Mouse (Mus musculus): ENCODE data around the gene Bpifb5. TPM values are rescaled to one million over a fixed set of nuclear protein-coding genes. Genes with fewer than 3 reads are reported as not detected.
"Not testable (repeated sequence)": the region's sequence is repeated elsewhere in the genome, so short reads cannot be mapped to it uniquely, and the experiment has no call there.

The Bpifb5 gene
- polyA plus RNA-seq, 1 experiment from 2014 or later = not detected

- Histone ChIP-seq H3K4me2 (no peak overlapping the region), H3K27me3 (no peaks in the 10 kb centered on the region), H3K4me1 (replicated peaks) (no peaks in the 10 kb centered on the region), H3K9ac (replicated peaks) (no peak overlapping the region), H3K36me3 (no peaks in the 10 kb centered on the region), H3K9me3 (no peaks in the 10 kb centered on the region), H3K27ac (no peak overlapping the region), H3K4me3 (replicated peaks) (no peak overlapping the region)
- 86% methylated on average over 6 of the region's 6 CpGs for WGBS
- no peak for ATAC-seq (ENCODE audit: insufficient number of reproducible peaks, insufficient read depth, low FRiP score, low TSS enrichment, low read depth)
Observed at GRCm38 (mm10) chr2:154240771-154241170, 17.2 kb downstream of the Bpifb5 start.

- not testable (repeated sequence) for H3K27me3 ChIP-seq; H3K4me3 ChIP-seq (replicated peaks); H3K36me3 ChIP-seq; H3K9me3 ChIP-seq; H3K4me1 ChIP-seq (replicated peaks); ATAC-seq (ENCODE audit: insufficient number of reproducible peaks, insufficient read depth, low FRiP score, low TSS enrichment, low read depth); H3K4me2 ChIP-seq; H3K27ac ChIP-seq; H3K9ac ChIP-seq (replicated peaks)
- WGBS = 93% methylated on average over 11 of the region's 12 CpGs
Observed at GRCm38 (mm10) chr2:154242726-154243125, 19.2 kb downstream of the Bpifb5 start.

GRCm38 (mm10) chr2:154243356-154244036 is 20.0 kb downstream of the Bpifb5 start:
- H3K27ac ChIP-seq = no peak overlapping the region
- H3K4me2 ChIP-seq = no peak overlapping the region
- no peaks in the 10 kb centered on the region for H3K9me3 ChIP-seq
- H3K9ac ChIP-seq (replicated peaks) = no peak overlapping the region
- H3K4me1 ChIP-seq (replicated peaks) = no peaks in the 10 kb centered on the region
- WGBS = 84% methylated on average over 10 of the region's 10 CpGs
- no peaks in the 10 kb centered on the region for H3K36me3 ChIP-seq
- no peak for ATAC-seq (ENCODE audit: insufficient number of reproducible peaks, insufficient read depth, low FRiP score, low TSS enrichment, low read depth)
- no peak overlapping the region for H3K4me3 ChIP-seq (replicated peaks)
- H3K27me3 ChIP-seq = no peaks in the 10 kb centered on the region

GRCm38 (mm10) chr2:154245322-154245721 is 21.8 kb downstream of the Bpifb5 start:
- H3K36me3 ChIP-seq = no peaks in the 10 kb centered on the region
- H3K4me3 ChIP-seq (replicated peaks) = no peak overlapping the region
- no peak overlapping the region for H3K4me2 ChIP-seq
- no peaks in the 10 kb centered on the region for H3K9me3 ChIP-seq
- H3K9ac ChIP-seq (replicated peaks) = no peak overlapping the region
- no peak for ATAC-seq (ENCODE audit: insufficient number of reproducible peaks, insufficient read depth, low FRiP score, low TSS enrichment, low read depth)
- H3K4me1 ChIP-seq (replicated peaks) = no peaks in the 10 kb centered on the region
- WGBS = 87% methylated on average over 5 of the region's 5 CpGs
- H3K27me3 ChIP-seq = no peaks in the 10 kb centered on the region
- no peak overlapping the region for H3K27ac ChIP-seq

GRCm38 (mm10) chr2:154255254-154255653 is 31.7 kb downstream of the Bpifb5 start:
- ATAC-seq (ENCODE audit: insufficient number of reproducible peaks, insufficient read depth, low FRiP score, low TSS enrichment, low read depth) = not testable (repeated sequence)
- WGBS = 89% methylated on average over 2 of the region's 4 CpGs

GRCm38 (mm10) chr2:154255770-154256169 is 32.2 kb downstream of the Bpifb5 start:
- Histone ChIP-seq H3K27me3 (no peaks in the 10 kb centered on the region), H3K9me3 (no peaks in the 10 kb centered on the region), H3K36me3 (no peaks in the 10 kb centered on the region), H3K27ac (no peak overlapping the region), H3K9ac (replicated peaks) (no peak overlapping the region), H3K4me2 (no peak overlapping the region), H3K4me1 (replicated peaks) (no peaks in the 10 kb centered on the region), H3K4me3 (replicated peaks) (no peak overlapping the region)
- ATAC-seq (ENCODE audit: insufficient number of reproducible peaks, insufficient read depth, low FRiP score, low TSS enrichment, low read depth) = no peak
- WGBS = 81% methylated on average over 4 of the region's 4 CpGs

More at GRCm38 (mm10) chr2:154255254-154255653, 31.7 kb downstream of the Bpifb5 start:
- not testable (repeated sequence) for H3K27ac ChIP-seq; H3K36me3 ChIP-seq; H3K4me3 ChIP-seq (replicated peaks); H3K4me2 ChIP-seq; H3K9ac ChIP-seq (replicated peaks); H3K4me1 ChIP-seq (replicated peaks); H3K27me3 ChIP-seq; H3K9me3 ChIP-seq

- not testable (repeated sequence) for H3K27ac ChIP-seq; ATAC-seq (ENCODE audit: insufficient number of reproducible peaks, insufficient read depth, low FRiP score, low TSS enrichment, low read depth); H3K4me2 ChIP-seq; H3K9ac ChIP-seq (replicated peaks); H3K36me3 ChIP-seq; H3K4me1 ChIP-seq (replicated peaks); H3K4me3 ChIP-seq (replicated peaks); H3K9me3 ChIP-seq; H3K27me3 ChIP-seq
- 84% methylated on average over 5 of the region's 5 CpGs for WGBS
Observed at GRCm38 (mm10) chr2:154257554-154257953, 34.0 kb downstream of the Bpifb5 start, which contains the start of gene Bpifb9a. Gene Bpifb9a, plus strand, starts transcription at chr2:154257854.

- H3K9ac ChIP-seq (replicated peaks); H3K9me3 ChIP-seq; H3K4me3 ChIP-seq (replicated peaks); H3K36me3 ChIP-seq; H3K27ac ChIP-seq; H3K4me2 ChIP-seq; ATAC-seq (ENCODE audit: insufficient number of reproducible peaks, insufficient read depth, low FRiP score, low TSS enrichment, low read depth); H3K27me3 ChIP-seq; H3K4me1 ChIP-seq (replicated peaks): not testable (repeated sequence)
- 80% methylated on average over 3 of the region's 3 CpGs for WGBS
Observed at GRCm38 (mm10) chr2:154264397-154264796, 40.9 kb downstream of the Bpifb5 start.

Other genes with a start within 250 kb of the Bpifb5 start
- gene Bpifa6, start 248.8 kb upstream of the Bpifb5 start, polyA plus RNA-seq (2016; fragmentation: Nextera tagmentation; extraction: Ambion mirVana) = not detected in 2 replicates
- not detected in 2 replicates for gene Bpifa2, start 215.5 kb upstream of the Bpifb5 start, polyA plus RNA-seq (2016; fragmentation: Nextera tagmentation; extraction: Ambion mirVana)
- gene Bpifa3, start 93.4 kb upstream of the Bpifb5 start, polyA plus RNA-seq (2016; fragmentation: Nextera tagmentation; extraction: Ambion mirVana) = not detected in 2 replicates
- not detected in 2 replicates for gene Bpifa1, start 80.9 kb upstream of the Bpifb5 start, polyA plus RNA-seq (2016; fragmentation: Nextera tagmentation; extraction: Ambion mirVana)
- not detected in 2 replicates for gene Bpifa5, start 61.1 kb upstream of the Bpifb5 start, polyA plus RNA-seq (2016; fragmentation: Nextera tagmentation; extraction: Ambion mirVana)
- gene Bpifb1, start 32.9 kb upstream of the Bpifb5 start, polyA plus RNA-seq (2016; fragmentation: Nextera tagmentation; extraction: Ambion mirVana) = not detected in 2 replicates
- not detected in 2 replicates for gene Bpifb9a, start 34.1 kb downstream of the Bpifb5 start, polyA plus RNA-seq (2016; fragmentation: Nextera tagmentation; extraction: Ambion mirVana)
- gene Bpifb9b, start 83.5 kb downstream of the Bpifb5 start, polyA plus RNA-seq (2016; fragmentation: Nextera tagmentation; extraction: Ambion mirVana) = not detected in 2 replicates
- gene Cdk5rap1, start 149.3 kb downstream of the Bpifb5 start, polyA plus RNA-seq (2016; fragmentation: Nextera tagmentation; extraction: Ambion mirVana) = 19.2 and 19.4 TPM in 2 replicates
- 7.5 and 8.3 TPM in 2 replicates for gene Snta1, start 184.4 kb downstream of the Bpifb5 start, polyA plus RNA-seq (2016; fragmentation: Nextera tagmentation; extraction: Ambion mirVana)
- 50.6 and 57.8 TPM in 2 replicates for gene Cbfa2t2, start 212.7 kb downstream of the Bpifb5 start, polyA plus RNA-seq (2016; fragmentation: Nextera tagmentation; extraction: Ambion mirVana)

Measured in limb, embryonic 12.5 days (tissue).